Mouse (Mus musculus): Measurements from ENCODE around the gene Cdh23.

GRCm38 (mm10) chr10:60653106-60653505, 43.2 kb downstream of the Cdh23 start:
- TF ChIP-seq CTCF (IDR thresholded peaks at IDR 0.05; ENCODE audit: insufficient read depth, low read depth, low read length): no peak
- TF ChIP-seq POLR2A (IDR thresholded peaks at IDR 0.05; ENCODE audit: insufficient read depth, low read depth, low read length): no peak
